Mouse (Mus musculus) limb, embryonic 15.5 days (tissue): ENCODE results near the gene Pdzd9. TPM values are rescaled to one million over a fixed set of nuclear protein-coding genes. Genes with fewer than 3 reads are reported as not detected.
"Not testable (repeated sequence)": the region's sequence is repeated elsewhere in the genome, so short reads cannot be mapped to it uniquely, and the experiment has no call there.

Experiments used
- ATAC-seq: fragments of 200-750 bp; cut with Nextera tagmentation; 2 replicates; pipeline ENCODE4 v1.8.0; 2017; ENCODE audit warnings: low read depth, moderate TSS enrichment; ENCODE audit not compliant: insufficient number of reproducible peaks, low FRiP score, low TSS enrichment
- H3K27ac ChIP-seq: fragments of 300-500 bp; sonication (generic); 2 replicates; pipeline ENCODE4 v1.5.1; 2015; ENCODE audit warnings: moderate library complexity, mild to moderate bottlenecking, inconsistent platforms
- H3K27me3 ChIP-seq: fragments of 300-500 bp; sonication (generic); 2 replicates; pipeline ENCODE4 v1.6.1; 2015; ENCODE audit warnings: inconsistent platforms
- H3K36me3 ChIP-seq: fragments of 300-500 bp; sonication (generic); 2 replicates; pipeline ENCODE4 v1.6.1; 2015; ENCODE audit warnings: inconsistent platforms
- H3K4me1 ChIP-seq: fragments of 300-500 bp; sonication (generic); 2 replicates; pipeline ENCODE4 v1.6.1; 2015; ENCODE audit warnings: inconsistent platforms
- H3K4me2 ChIP-seq: fragments of 300-500 bp; sonication (generic); 2 replicates; pipeline ENCODE4 v1.6.1; 2015; ENCODE audit warnings: mild to moderate bottlenecking, inconsistent platforms
- H3K4me3 ChIP-seq: fragments of 300-500 bp; sonication (generic); 2 replicates; pipeline ENCODE4 v1.5.1; 2015; ENCODE audit warnings: mild to moderate bottlenecking, inconsistent platforms
- H3K9ac ChIP-seq: fragments of 300-500 bp; sonication (generic); 2 replicates; pipeline ENCODE4 v1.6.1; 2015; ENCODE audit warnings: inconsistent platforms
- H3K9me3 ChIP-seq: fragments of 300-500 bp; sonication (generic); 2 replicates; pipeline ENCODE4 v1.6.1; 2016; ENCODE audit warnings: inconsistent platforms
- WGBS: fragments of 180-500 bp; shearing (Covaris S2); methylation state at CpG from one replicate; pipeline ENCODE4 v1.1.7; 2015; 5-methylcytosine and 5-hydroxymethylcytosine counted together
- polyA plus RNA-seq: library from polyadenylated mRNA; unstranded; fragments of >200 nt; fragmentation: Nextera tagmentation; extraction: Ambion mirVana; gene quantifications from 2 replicates; pipeline ENCODE4 v1.2.1, GENCODE M21; 2015

Pdzd9 gene
- polyA plus RNA-seq, result 0.19 and 0.29 TPM in 2 replicates

DNA sequence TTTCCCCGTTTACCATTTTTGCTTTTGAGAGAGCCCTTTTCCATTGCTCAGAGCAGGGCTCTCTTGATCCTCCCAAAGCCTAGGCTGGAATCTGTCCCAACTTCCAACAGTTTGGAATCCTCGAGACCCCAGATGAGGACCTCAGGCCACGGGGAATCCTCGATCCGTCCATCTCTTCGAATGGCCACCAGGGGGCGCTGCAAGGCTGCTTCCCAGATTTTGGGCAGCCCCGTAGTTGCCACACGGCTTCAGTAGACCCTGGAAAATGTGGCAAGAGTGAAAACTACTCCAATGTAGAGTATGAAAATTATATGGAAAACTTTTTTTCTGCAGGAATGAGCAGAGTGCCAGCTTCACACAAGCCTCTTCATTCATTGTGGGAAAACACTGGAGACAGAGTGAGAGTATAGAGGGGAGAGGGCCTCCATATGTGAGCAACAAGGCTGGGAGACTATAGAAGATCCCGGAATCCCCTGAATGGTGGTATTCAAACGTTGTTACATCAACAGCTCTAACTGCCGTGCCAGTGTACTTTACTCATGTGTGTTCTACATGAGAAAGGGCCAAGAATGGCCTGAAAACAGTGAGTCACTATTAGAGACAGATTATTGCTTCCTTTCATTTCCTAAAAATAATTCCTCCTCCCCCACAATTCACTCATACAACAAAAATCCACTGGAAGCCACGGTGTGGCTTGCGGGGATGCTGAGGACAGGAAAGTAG, at the start of gene Pdzd9:
Gene Pdzd9, minus strand, starts transcription at position 191 of the 723 bp plus-strand sequence.
- Histone ChIP-seq H3K4me3 (no peak within 1 kb of the TSS), H3K27ac (no peak within 1 kb of the TSS), H3K9me3 (no peaks in the 10 kb centered on the region), H3K36me3 (0 out of 2 replicates have a peak, but pooled peaks cover 2% of the 10 kb centered on the region), H3K4me2 (no peak within 1 kb of the TSS), H3K27me3 (no peaks in the 10 kb centered on the region), H3K9ac (no peak within 1 kb of the TSS), H3K4me1 (peaks cover 3% of the 10 kb centered on the region)
- WGBS, result 20% methylated on average over 14 of the region's 14 CpGs
- ATAC-seq, result no peak

DNA sequence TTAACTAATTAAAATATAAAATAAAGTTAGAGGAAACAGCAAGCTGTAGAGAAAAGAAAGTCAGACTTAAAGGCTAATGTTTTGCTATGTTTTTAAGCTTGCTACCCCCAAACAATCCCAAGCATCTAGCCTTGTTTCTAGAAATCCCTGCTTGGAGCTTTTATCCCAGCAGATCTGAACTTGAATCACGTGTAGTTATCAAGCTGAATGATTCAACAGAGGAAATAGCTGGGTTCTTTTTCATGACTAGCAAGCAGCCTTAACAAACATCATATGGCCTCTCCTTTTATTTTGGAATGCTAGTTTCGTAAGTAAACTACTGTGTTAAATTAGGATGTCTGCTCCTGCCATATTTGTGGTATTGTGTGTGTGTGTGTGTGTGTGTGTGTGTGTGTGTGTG, 47.1 kb upstream of the Pdzd9 start:
- H3K4me2 ChIP-seq, result no peak overlapping the region
- no peaks in the 10 kb centered on the region for H3K9me3 ChIP-seq
- no peak overlapping the region for H3K27ac ChIP-seq
- H3K36me3 ChIP-seq, result no peaks in the 10 kb centered on the region
- no peak overlapping the region for H3K4me3 ChIP-seq
- no peak overlapping the region for H3K9ac ChIP-seq
- 45% methylated on average over 2 of the region's 2 CpGs for WGBS
- H3K27me3 ChIP-seq, result no peaks in the 10 kb centered on the region
- H3K4me1 ChIP-seq, result no peaks in the 10 kb centered on the region
- no peak for ATAC-seq

DNA sequence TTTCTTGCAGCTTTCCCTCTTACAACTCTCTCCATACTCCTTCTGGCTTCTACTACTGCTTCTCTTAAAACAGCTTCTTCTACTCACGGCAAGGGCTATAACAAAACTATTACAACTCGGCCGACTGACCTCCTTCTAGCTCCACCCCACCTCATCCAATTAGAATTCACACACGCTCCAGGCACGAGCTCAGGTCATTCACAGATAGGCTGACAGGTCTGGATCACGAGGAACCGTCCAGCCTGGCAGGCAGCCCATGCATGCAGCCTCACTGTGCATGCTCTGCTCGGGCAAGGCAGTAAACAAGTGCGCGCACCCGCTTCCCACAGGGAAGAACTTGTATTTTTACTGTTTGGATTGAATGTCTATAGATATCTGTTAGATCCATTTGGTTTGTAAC, 43.8 kb upstream of the Pdzd9 start:
- H3K27me3 ChIP-seq, H3K9me3 ChIP-seq, H3K4me3 ChIP-seq, H3K36me3 ChIP-seq, H3K27ac ChIP-seq, H3K9ac ChIP-seq, H3K4me2 ChIP-seq, H3K4me1 ChIP-seq, ATAC-seq: not testable (repeated sequence)
- 82% methylated on average over 11 of the region's 11 CpGs for whole genome bisulfite sequencing

DNA sequence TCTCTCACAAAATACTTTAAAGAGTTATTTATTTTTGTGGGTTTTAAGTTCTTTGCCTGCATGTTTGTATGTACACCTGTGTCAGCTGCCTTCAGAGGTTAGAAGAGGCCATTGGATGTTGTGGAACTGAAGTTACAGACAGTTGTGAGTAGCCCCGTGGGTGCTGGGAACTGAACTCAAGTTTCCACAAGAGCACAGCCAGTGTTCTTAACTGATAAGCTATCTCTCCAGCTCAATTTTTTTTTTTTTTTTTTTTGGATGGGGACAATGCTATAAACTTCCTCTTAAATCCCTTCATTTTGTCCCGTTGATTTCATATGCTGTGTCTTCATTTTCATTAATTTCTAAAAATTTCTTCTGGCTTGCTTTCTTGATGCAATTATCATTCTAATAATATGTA, 43.1 kb upstream of the Pdzd9 start:
- H3K27me3 ChIP-seq, result no peaks in the 10 kb centered on the region
- H3K36me3 ChIP-seq, result no peaks in the 10 kb centered on the region
- no peak overlapping the region for H3K9ac ChIP-seq
- H3K27ac ChIP-seq, result no peak overlapping the region
- WGBS, result 90% methylated on average over 2 of the region's 2 CpGs
- no peak overlapping the region for H3K4me2 ChIP-seq
- 0 out of 2 replicates have a peak, but pooled peaks cover 3% of the 10 kb centered on the region for H3K4me1 ChIP-seq
- no peak overlapping the region for H3K4me3 ChIP-seq
- no peak for ATAC-seq
- no peaks in the 10 kb centered on the region for H3K9me3 ChIP-seq

DNA sequence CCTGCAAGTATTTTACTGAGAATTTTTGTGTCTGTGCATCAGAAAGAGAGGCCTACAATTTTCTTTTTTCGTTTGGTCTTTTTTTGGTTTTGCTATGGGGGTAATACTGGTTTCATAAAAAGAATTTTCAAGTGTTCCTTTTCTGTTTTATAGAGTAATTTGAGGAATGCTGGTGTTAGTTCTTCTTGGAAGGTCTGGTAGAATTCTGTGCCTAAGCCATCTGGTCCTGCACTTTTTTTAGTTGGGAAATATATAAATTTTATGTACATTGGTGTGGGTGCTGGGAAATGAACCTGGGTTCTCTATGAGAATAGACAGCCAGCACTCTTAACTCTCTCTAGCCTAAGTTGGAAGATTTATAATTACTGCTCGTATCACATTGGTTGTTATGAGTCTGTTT, 41.9 kb upstream of the Pdzd9 start:
- no peak overlapping the region for H3K4me3 ChIP-seq
- H3K4me1 ChIP-seq, result 0 out of 2 replicates have a peak, but pooled peaks cover 3% of the 10 kb centered on the region
- no peaks in the 10 kb centered on the region for H3K36me3 ChIP-seq
- WGBS, result 64% methylated on average over 2 of the region's 2 CpGs
- H3K4me2 ChIP-seq, result no peak overlapping the region
- H3K9ac ChIP-seq, result no peak overlapping the region
- no peaks in the 10 kb centered on the region for H3K27me3 ChIP-seq
- no peaks in the 10 kb centered on the region for H3K9me3 ChIP-seq
- no peak for ATAC-seq
- no peak overlapping the region for H3K27ac ChIP-seq

DNA sequence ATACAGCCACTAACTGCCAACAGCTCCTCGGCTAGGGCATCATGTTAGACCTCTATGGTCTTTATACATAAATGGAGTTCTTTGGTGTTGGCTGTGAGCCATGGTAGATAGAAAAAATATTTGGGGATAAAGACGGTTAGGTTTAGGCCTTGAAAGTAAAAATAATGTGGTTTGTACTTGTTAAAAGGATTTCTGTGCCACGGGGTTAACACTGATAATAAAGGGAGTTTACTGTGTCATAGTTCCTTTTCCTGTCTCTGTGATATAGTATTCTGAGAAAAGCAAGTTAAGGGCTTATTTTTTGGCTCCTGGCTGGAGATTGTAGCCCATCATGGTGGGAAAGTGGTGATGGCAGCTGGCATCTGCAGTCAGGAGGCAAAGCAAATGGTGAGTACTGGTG, 33.7 kb upstream of the Pdzd9 start:
- Histone ChIP-seq H3K36me3 (no peaks in the 10 kb centered on the region), H3K4me2 (no peak overlapping the region), H3K4me3 (no peak overlapping the region), H3K9ac (no peak overlapping the region), H3K4me1 (no peaks in the 10 kb centered on the region), H3K27ac (no peak overlapping the region), H3K27me3 (no peaks in the 10 kb centered on the region), H3K9me3 (no peaks in the 10 kb centered on the region)
- 73% methylated on average over 3 of the region's 3 CpGs for WGBS
- no peak for ATAC-seq

DNA sequence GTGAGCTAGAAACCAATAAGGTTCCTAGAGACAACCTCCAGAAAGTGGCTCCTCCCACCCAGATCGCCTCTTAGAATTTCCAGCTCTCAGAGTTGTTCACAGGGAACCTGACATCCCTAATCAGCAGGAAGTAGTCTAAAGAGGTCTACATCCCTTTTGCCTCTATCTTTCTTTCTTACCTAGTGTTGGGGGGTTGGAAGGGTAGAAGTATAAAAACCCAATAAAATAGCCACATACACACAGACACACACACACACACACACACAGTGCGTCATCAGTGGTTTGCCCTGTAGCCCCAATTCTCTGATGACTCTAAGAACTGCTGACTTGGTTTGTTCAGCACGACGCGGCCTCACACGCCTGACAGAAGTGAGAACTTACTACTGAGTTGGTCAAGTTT, 29.4 kb upstream of the Pdzd9 start:
- Histone ChIP-seq H3K4me3 (no peak overlapping the region), H3K27ac (0 out of 2 replicates have a peak overlapping the region, but pooled peaks have one; percentile 3), H3K36me3 (no peaks in the 10 kb centered on the region), H3K4me2 (no peak overlapping the region), H3K4me1 (no peaks in the 10 kb centered on the region), H3K9ac (no peak overlapping the region), H3K9me3 (no peaks in the 10 kb centered on the region), H3K27me3 (no peaks in the 10 kb centered on the region)
- 89% methylated on average over 6 of the region's 6 CpGs for WGBS
- no peak for ATAC-seq

DNA sequence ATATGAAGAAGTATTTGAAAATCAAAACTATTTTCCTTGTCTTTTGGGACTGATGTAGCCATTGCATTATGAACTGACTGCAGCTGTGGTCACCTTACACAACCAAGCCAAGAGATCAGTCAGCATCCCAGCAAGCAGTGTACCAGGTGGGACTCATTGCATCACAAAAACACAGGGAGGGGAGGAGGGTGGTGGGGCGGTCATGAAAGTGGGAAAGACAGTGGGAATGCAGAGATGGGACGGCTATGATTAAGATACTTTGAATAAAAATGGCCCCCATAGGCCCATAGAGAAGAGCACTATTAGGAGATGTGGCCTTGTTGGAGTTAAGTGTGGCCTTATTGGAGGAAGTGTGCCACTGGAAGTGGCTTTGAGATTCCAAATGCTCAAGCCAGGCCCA, 26.2 kb upstream of the Pdzd9 start:
- ATAC-seq, result no peak
- WGBS, result 92% methylated on average over 2 of the region's 2 CpGs
- Histone ChIP-seq H3K27me3 (no peaks in the 10 kb centered on the region), H3K4me3 (no peak overlapping the region), H3K9ac (no peak overlapping the region), H3K27ac (no peak overlapping the region), H3K36me3 (0 out of 2 replicates have a peak, but pooled peaks cover 4% of the 10 kb centered on the region), H3K4me2 (no peak overlapping the region), H3K9me3 (no peaks in the 10 kb centered on the region), H3K4me1 (no peaks in the 10 kb centered on the region)

DNA sequence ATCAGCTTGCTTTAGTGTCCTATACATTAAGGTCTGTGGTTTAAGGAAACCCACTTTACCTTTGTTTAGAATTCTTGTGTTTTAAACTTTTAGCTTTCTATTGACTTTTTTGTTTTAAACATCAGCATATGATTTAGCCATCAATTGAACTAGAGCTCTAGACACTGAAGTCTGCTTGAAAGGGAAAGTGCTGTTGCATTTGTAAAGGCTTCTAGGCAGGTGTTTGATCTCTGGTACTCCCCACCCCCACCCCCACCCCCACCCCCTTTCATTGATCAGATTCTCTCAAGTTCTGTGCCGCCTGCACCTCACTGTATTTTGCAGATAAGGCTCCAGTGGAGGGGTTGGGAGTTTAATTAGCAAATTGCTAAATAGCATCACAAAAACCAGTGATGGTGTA, 25.5 kb upstream of the Pdzd9 start:
- WGBS, result 67% methylated on average over 1 of the region's 1 CpGs
- ATAC-seq, result no peak
- peaks cover 8% of the 10 kb centered on the region; the same call in 1 of the 2 replicates for H3K36me3 ChIP-seq

DNA sequence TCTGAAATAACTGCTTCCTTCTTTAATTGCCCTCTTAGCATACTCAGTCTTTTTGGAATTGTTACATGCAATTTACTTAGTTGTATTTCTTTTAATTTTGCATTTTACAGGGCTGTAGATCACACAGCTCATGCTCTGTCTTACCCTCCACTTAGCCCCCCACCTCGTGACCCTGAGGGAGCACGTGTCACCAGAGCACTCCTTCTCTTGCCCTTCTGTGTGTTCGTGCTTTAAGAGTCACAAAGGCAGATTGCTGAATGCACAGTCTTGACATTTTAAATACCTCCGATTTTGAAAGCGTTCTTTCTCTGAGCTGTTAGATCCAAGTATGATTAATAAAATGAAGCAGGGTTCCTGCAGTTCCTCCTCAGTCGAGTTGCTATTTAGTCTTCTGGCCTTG, 25.1 kb upstream of the Pdzd9 start:
- no peak overlapping the region for H3K27ac ChIP-seq
- no peak overlapping the region for H3K4me2 ChIP-seq
- no peak for ATAC-seq
- H3K36me3 ChIP-seq, result peaks cover 11% of the 10 kb centered on the region; the same call in 1 of the 2 replicates
- H3K4me1 ChIP-seq, result no peaks in the 10 kb centered on the region
- no peaks in the 10 kb centered on the region for H3K9me3 ChIP-seq
- H3K27me3 ChIP-seq, result no peaks in the 10 kb centered on the region
- 35% methylated on average over 6 of the region's 6 CpGs for WGBS
- H3K9ac ChIP-seq, result no peak overlapping the region
- no peak overlapping the region for H3K4me3 ChIP-seq

More for the DNA sequence above, 25.5 kb upstream of the Pdzd9 start:
- no peaks in the 10 kb centered on the region for H3K9me3 ChIP-seq
- H3K27me3 ChIP-seq, result no peaks in the 10 kb centered on the region
- H3K9ac ChIP-seq, result no peak overlapping the region
- no peak overlapping the region for H3K27ac ChIP-seq
- no peak overlapping the region for H3K4me3 ChIP-seq
- no peak overlapping the region for H3K4me2 ChIP-seq
- H3K4me1 ChIP-seq, result no peaks in the 10 kb centered on the region

DNA sequence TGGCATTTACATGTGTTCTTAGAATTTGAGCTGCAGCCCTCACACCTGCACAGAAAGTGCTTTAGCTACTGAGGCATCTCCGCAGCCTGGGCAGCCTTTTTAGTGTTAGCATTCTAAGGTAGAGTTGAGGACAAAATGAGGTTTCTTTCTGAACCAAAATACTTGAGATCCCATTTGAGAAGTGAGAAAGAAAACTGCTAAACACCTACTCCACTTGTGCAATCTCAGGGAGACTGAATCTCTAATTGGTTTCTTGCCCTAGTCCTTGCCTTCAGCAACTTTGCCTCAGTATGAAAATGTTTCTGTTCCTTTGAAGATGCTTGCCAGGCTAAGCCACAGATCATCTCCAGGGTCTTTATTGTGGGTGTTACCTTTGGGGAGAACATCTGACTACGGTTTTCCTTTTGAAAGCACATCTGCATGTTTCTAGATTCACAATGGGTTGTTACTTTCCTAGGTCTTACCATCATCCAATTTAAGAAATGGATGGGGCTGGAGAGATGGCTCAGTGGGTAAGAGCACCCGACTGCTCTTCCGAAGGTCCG, 23.8 kb upstream of the Pdzd9 start:
- Histone ChIP-seq H3K27ac (no peak overlapping the region), H3K27me3 (no peaks in the 10 kb centered on the region), H3K36me3 (peaks cover 13% of the 10 kb centered on the region; the same call in 1 of the 2 replicates), H3K4me2 (no peak overlapping the region), H3K4me1 (no peaks in the 10 kb centered on the region), H3K4me3 (no peak overlapping the region), H3K9ac (no peak overlapping the region), H3K9me3 (no peaks in the 10 kb centered on the region)
- no peak for ATAC-seq
- WGBS, result 89% methylated on average over 5 of the region's 5 CpGs

DNA sequence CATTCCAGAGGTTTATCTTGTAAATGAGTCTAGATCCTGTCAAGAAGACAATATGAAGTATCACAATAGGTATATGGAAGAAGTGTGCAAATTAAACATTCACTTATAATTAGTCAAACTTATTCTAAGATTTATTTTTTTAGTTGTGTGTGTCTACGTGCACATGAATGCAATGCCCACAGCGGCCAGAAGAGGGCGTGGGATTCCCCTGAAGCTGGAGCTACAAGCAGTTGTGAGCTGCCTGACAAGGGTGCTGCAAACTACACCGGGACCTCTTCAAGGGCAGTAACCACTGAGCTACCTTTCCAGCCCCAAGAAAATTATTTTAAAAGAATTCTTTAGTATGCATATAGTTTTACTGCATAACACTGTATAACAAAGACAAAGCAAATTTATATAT, 20.5 kb upstream of the Pdzd9 start:
- no peaks in the 10 kb centered on the region for H3K4me1 ChIP-seq
- 72% methylated on average over 4 of the region's 4 CpGs for WGBS
- no peak overlapping the region for H3K27ac ChIP-seq
- no peak for ATAC-seq
- no peak overlapping the region for H3K9ac ChIP-seq
- no peaks in the 10 kb centered on the region for H3K9me3 ChIP-seq
- no peak overlapping the region for H3K4me3 ChIP-seq
- no peak overlapping the region for H3K4me2 ChIP-seq
- H3K36me3 ChIP-seq, result peaks cover 13% of the 10 kb centered on the region; the same call in 1 of the 2 replicates
- no peaks in the 10 kb centered on the region for H3K27me3 ChIP-seq
